Mouse (Mus musculus) heart, embryonic 10.5 days (tissue): ENCODE data around the gene Npy1r. TPM values are rescaled to one million over a fixed set of nuclear protein-coding genes. Genes with fewer than 3 reads are reported as not detected.
A peak's percentile ranks its signal among the peaks of the same experiment; 100 is the strongest.

Source experiments
- DNase-seq: peaks from one replicate; pipeline ENCODE4 v3.0.0-alpha.2; 2017; ENCODE audit warnings: low spot score
- H3K27ac ChIP-seq: fragments of 300-500 bp; sonication (generic); 2 replicates; pipeline ENCODE4 v1.5.1; 2016; ENCODE audit warnings: mild to moderate bottlenecking
- H3K27me3 ChIP-seq: fragments of 300-500 bp; sonication (generic); 2 replicates; pipeline ENCODE4 v1.6.1; 2016; ENCODE audit warnings: mild to moderate bottlenecking; ENCODE audit not compliant: poor library complexity, insufficient read depth, severe bottlenecking
- H3K36me3 ChIP-seq: fragments of 300-500 bp; sonication (generic); 2 replicates; pipeline ENCODE4 v1.6.1; 2016; ENCODE audit warnings: mild to moderate bottlenecking, moderate library complexity
- H3K4me1 ChIP-seq: fragments of 300-500 bp; sonication (generic); 2 replicates; pipeline ENCODE4 v1.6.1; 2016; ENCODE audit warnings: mild to moderate bottlenecking
- H3K4me3 ChIP-seq: fragments of 300-500 bp; sonication (generic); 2 replicates; pipeline ENCODE4 v1.5.1; 2016; ENCODE audit warnings: mild to moderate bottlenecking, moderate library complexity
- H3K9me3 ChIP-seq: fragments of 300-500 bp; sonication (generic); 2 replicates; pipeline ENCODE4 v1.6.1; 2016; ENCODE audit warnings: mild to moderate bottlenecking, moderate library complexity
- WGBS: fragments of 180-500 bp; shearing (Covaris S2); methylation state at CpG from one replicate; pipeline ENCODE4 v1.1.7; 2016; 5-methylcytosine and 5-hydroxymethylcytosine counted together
- polyA plus RNA-seq: library from polyadenylated mRNA; unstranded; fragments of >200 nt; fragmentation: Nextera tagmentation; extraction: Ambion mirVana; gene quantifications from 2 replicates; pipeline ENCODE4 v1.2.1, GENCODE M21; 2016

Gene Npy1r
- polyA plus RNA-seq: 0.79 and 1.4 TPM in 2 replicates

GRCm38 (mm10) chr8:66696970-66697843, at the start of gene Npy1r:
Gene Npy1r (plus strand): TSS chr8:66697192.
- DNase-seq: peak; percentile 76
- Histone ChIP-seq H3K27me3 (peaks cover 26% of the 10 kb centered on the region), H3K9me3 (no peaks in the 10 kb centered on the region), H3K36me3 (no peaks in the 10 kb centered on the region), H3K4me3 (peak within 1 kb of the TSS; percentile 60), H3K27ac (0 out of 2 replicates have a peak within 1 kb of the TSS, but pooled peaks have one; percentile 47), H3K4me1 (peaks cover 11% of the 10 kb centered on the region; the same call in 1 of the 2 replicates)
- WGBS: 1% methylated on average over 30 of the region's 30 CpGs

- no peak overlapping the region for H3K4me3 ChIP-seq
- H3K27ac ChIP-seq: no peak overlapping the region
- no peaks in the 10 kb centered on the region for H3K9me3 ChIP-seq
- no peaks in the 10 kb centered on the region for H3K4me1 ChIP-seq
- H3K36me3 ChIP-seq: no peaks in the 10 kb centered on the region
- WGBS: 76% methylated on average over 2 of the region's 2 CpGs
- peaks cover 6% of the 10 kb centered on the region; the same call in 1 of the 2 replicates for H3K27me3 ChIP-seq
- DNase-seq: no peak
Observed at GRCm38 (mm10) chr8:66681261-66681660, 15.7 kb upstream of the Npy1r start.

- H3K27me3 ChIP-seq: peaks cover 38% of the 10 kb centered on the region
- H3K36me3 ChIP-seq: no peaks in the 10 kb centered on the region
- peaks cover 7% of the 10 kb centered on the region; the same call in 1 of the 2 replicates for H3K4me1 ChIP-seq
- no peak within 1 kb of the TSS for H3K27ac ChIP-seq
- peak; percentile 76 for DNase-seq
- no peaks in the 10 kb centered on the region for H3K9me3 ChIP-seq
- WGBS: 2% methylated on average over 43 of the region's 43 CpGs
- peak within 1 kb of the TSS; percentile 66 for H3K4me3 ChIP-seq
Observed at GRCm38 (mm10) chr8:66687511-66688329, 9.3 kb upstream of the Npy1r start, which contains the start of gene Npy5r. Gene Npy5r (minus strand): TSS chr8:66688128.

- H3K27me3 ChIP-seq: peaks cover 38% of the 10 kb centered on the region
- H3K36me3 ChIP-seq: no peaks in the 10 kb centered on the region
- no peaks in the 10 kb centered on the region for H3K9me3 ChIP-seq
- H3K4me1 ChIP-seq: peaks cover 7% of the 10 kb centered on the region; the same call in 1 of the 2 replicates
- 53% methylated on average over 6 of the region's 6 CpGs for WGBS
- peak overlapping the region; percentile 66; the same call in 1 of the 2 replicates for H3K4me3 ChIP-seq
- no peak overlapping the region for H3K27ac ChIP-seq
- DNase-seq: no peak
Observed at GRCm38 (mm10) chr8:66688395-66688794, 8.6 kb upstream of the Npy1r start.

GRCm38 (mm10) chr8:66688799-66689198, 8.2 kb upstream of the Npy1r start:
- Histone ChIP-seq H3K9me3 (no peaks in the 10 kb centered on the region), H3K27me3 (peaks cover 38% of the 10 kb centered on the region), H3K4me3 (no peak overlapping the region), H3K36me3 (no peaks in the 10 kb centered on the region), H3K27ac (no peak overlapping the region), H3K4me1 (peaks cover 7% of the 10 kb centered on the region; the same call in 1 of the 2 replicates)
- no peak for DNase-seq
- 55% methylated on average over 4 of the region's 4 CpGs for WGBS

GRCm38 (mm10) chr8:66690402-66690801, 6.6 kb upstream of the Npy1r start:
- no peak overlapping the region for H3K27ac ChIP-seq
- 76% methylated on average over 5 of the region's 5 CpGs for WGBS
- no peaks in the 10 kb centered on the region for H3K36me3 ChIP-seq
- peaks cover 38% of the 10 kb centered on the region for H3K27me3 ChIP-seq
- no peak overlapping the region for H3K4me3 ChIP-seq
- no peak for DNase-seq
- H3K9me3 ChIP-seq: no peaks in the 10 kb centered on the region
- H3K4me1 ChIP-seq: peaks cover 7% of the 10 kb centered on the region; the same call in 1 of the 2 replicates

- no peak for DNase-seq
- Histone ChIP-seq H3K27me3 (peaks cover 26% of the 10 kb centered on the region), H3K4me1 (peaks cover 11% of the 10 kb centered on the region; the same call in 1 of the 2 replicates), H3K9me3 (no peaks in the 10 kb centered on the region), H3K27ac (no peak overlapping the region), H3K4me3 (peak overlapping the region; percentile 60), H3K36me3 (no peaks in the 10 kb centered on the region)
- 10% methylated on average over 7 of the region's 7 CpGs for WGBS
Observed at GRCm38 (mm10) chr8:66698011-66698410, 1.0 kb downstream of the Npy1r start.

- H3K36me3 ChIP-seq: no peaks in the 10 kb centered on the region
- no peak for DNase-seq
- no peak overlapping the region for H3K27ac ChIP-seq
- no peak overlapping the region for H3K4me3 ChIP-seq
- 51% methylated on average over 7 of the region's 7 CpGs for WGBS
- peaks cover 11% of the 10 kb centered on the region; the same call in 1 of the 2 replicates for H3K4me1 ChIP-seq
- peaks cover 26% of the 10 kb centered on the region for H3K27me3 ChIP-seq
- no peaks in the 10 kb centered on the region for H3K9me3 ChIP-seq
Observed at GRCm38 (mm10) chr8:66698782-66699181, 1.8 kb downstream of the Npy1r start.

GRCm38 (mm10) chr8:66714324-66714975, 17.5 kb downstream of the Npy1r start:
- Histone ChIP-seq H3K36me3 (no peaks in the 10 kb centered on the region), H3K27me3 (no peaks in the 10 kb centered on the region), H3K4me1 (no peaks in the 10 kb centered on the region), H3K4me3 (no peak overlapping the region), H3K27ac (no peak overlapping the region), H3K9me3 (no peaks in the 10 kb centered on the region)
- 86% methylated on average over 7 of the region's 7 CpGs for WGBS
- no peak for DNase-seq

- no peaks in the 10 kb centered on the region for H3K27me3 ChIP-seq
- no peaks in the 10 kb centered on the region for H3K9me3 ChIP-seq
- H3K36me3 ChIP-seq: no peaks in the 10 kb centered on the region
- H3K27ac ChIP-seq: no peak overlapping the region
- no peak for DNase-seq
- WGBS: 74% methylated on average over 2 of the region's 2 CpGs
- H3K4me1 ChIP-seq: no peaks in the 10 kb centered on the region
- H3K4me3 ChIP-seq: no peak overlapping the region
Observed at GRCm38 (mm10) chr8:66722835-66723234, 25.8 kb downstream of the Npy1r start.

- Histone ChIP-seq H3K27me3 (no peaks in the 10 kb centered on the region), H3K27ac (no peak overlapping the region), H3K4me1 (no peaks in the 10 kb centered on the region), H3K4me3 (no peak overlapping the region), H3K36me3 (no peaks in the 10 kb centered on the region), H3K9me3 (no peaks in the 10 kb centered on the region)
- WGBS: 29% methylated on average over 7 of the region's 7 CpGs
- DNase-seq: no peak
Observed at GRCm38 (mm10) chr8:66729446-66729845, 32.5 kb downstream of the Npy1r start.

GRCm38 (mm10) chr8:66731957-66732356, 35.0 kb downstream of the Npy1r start:
- H3K4me3 ChIP-seq: no peak overlapping the region
- 46% methylated on average over 5 of the region's 5 CpGs for WGBS
- no peaks in the 10 kb centered on the region for H3K36me3 ChIP-seq
- no peaks in the 10 kb centered on the region for H3K27me3 ChIP-seq
- no peak overlapping the region for H3K27ac ChIP-seq
- H3K4me1 ChIP-seq: no peaks in the 10 kb centered on the region
- no peaks in the 10 kb centered on the region for H3K9me3 ChIP-seq
- DNase-seq: no peak
